Mouse (Mus musculus): ENCODE data around the gene Hap1.

DNA sequence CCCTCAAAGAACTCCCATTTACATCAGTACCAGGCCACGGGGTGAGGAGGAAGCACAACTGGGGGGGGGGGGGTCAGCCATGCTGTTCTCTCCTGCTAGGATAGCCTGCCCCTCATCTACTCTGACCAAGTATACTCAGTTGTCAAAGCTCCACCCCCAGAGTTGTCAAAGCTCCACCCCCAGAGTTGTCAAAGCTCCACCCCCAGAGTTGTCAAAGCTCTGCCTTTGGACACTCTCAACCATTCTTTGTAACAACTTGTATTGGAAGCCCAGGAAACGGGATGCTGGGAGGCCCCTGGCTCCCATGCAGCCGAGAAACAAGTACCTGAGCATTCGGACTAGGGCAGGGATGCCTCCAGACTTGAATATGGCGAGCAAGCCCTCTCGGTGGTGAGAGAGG lies 26.8 kb upstream of the Hap1 start:
- TF ChIP-seq CTCF (IDR thresholded peaks at IDR 0.05; ENCODE audit: control insufficient read depth, insufficient read depth, low read length) (no peak), POLR2A (IDR thresholded peaks at IDR 0.05; ENCODE audit: borderline replicate concordance, control insufficient read depth, low read depth, low read length) (no peak)

Measured in bone marrow, adult 2 months (tissue).